Mouse (Mus musculus) ES-CJ7 (cell line): ENCODE results near the gene Olfr283.
"Not testable (repeated sequence)": the region's sequence is repeated elsewhere in the genome, so short reads cannot be mapped to it uniquely, and the experiment has no call there.

Experiments
- DNase-seq: peaks from one replicate; pipeline ENCODE4 v3.0.0; 2011; ENCODE audit warnings: low read depth, low spot score

The Olfr283 gene

DNA sequence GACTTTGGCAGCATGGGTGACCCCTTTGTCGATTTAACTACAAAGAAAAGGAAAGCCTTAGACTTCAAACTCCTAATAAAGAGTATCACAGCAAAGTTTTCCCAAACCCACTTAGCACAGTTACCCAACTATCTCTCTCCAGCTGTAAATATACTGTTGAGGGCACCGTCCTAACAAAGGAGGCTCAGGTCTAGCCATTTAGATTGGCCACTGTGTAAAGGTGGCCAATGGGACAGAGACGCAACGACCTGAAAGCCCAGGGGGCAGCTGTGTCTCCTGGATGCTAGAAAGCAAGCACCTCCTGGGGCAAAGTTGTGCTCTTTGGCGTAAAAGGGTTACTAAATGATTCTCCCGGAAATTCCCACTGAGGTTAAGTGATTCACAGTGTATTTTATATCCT lies at the start of gene Olfr283:
Gene Olfr283, minus strand, starts transcription at position 101 of the 400 bp plus-strand sequence.
- DNase-seq, result no peak

DNA sequence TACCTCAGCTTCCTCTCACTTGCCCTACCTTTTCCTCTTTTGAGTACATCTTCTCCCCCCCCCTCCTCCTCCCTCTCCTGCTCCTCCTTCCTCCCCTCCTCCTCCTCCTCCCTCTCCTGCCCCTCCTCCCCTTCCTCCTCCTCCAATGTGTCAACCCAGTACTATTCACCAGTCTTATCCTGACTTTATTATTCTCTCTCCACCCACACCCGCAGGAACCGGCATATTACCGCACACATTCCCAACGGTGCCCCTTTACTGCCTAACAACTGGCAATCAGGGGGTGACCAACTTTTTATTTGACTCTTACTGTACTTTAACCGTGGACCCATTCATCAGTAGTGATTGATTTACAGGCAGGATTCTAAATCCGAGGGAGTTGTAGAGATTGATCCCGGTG lies 44.4 kb upstream of the Olfr283 start:
- no peak for DNase-seq

DNA sequence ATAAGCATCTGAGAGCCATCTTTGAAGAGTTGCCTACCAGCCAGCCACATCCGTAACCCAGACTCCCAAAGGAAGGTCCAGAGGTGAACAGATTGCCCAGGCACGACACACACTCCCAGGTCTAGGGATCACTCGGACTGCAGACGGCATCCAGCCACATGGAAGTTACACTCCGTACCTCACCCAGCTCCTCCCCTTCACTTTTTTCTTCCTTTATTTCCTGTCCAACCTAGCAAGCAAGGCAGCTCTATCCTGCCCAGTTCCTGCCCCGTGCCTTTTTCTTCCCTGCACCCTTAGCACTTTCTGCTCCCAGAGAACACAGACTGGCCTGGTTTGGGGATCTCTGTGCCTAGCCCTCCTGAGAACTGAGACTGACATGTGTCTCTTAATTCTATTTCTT lies 44.0 kb upstream of the Olfr283 start:
- no peak for DNase-seq

DNA sequence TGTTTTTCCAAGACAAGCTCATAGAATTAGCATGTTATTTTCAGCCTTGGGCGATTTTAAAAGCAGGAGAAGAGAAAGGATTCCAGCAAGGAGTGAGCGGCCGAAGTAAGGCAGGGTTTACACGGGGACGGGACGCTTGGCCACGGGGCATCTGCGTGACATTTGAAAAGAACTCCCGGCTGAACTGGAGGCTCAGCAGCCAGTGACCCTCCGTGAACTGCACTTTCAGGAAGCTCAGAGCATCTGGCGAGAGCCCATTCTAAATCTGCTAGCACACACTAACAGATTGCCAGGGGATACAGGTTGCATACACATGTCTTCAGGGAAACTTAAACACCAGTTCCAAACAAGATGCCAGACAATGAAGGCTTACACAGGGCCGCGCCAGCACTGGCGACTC lies 43.6 kb upstream of the Olfr283 start:
- no peak for DNase-seq

DNA sequence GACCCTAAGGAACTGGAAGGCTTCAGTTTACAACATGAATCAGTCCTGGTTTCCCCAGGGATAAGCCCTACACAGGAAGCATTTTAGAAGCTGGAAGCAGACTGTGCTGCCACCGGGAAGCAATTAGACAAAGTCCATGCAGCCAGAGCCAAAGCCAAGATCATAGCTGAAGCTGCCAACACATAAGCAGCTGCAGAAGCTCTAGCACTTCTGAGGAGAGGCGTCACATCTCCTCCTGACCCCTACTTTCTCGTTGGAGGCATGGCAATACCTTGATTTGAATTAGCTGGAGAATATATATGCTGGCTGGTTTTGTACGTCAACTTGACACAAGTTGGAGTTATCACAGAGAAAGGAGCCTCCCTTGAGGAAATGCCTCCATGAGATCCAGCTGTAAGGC lies 40.2 kb upstream of the Olfr283 start:
- no peak for DNase-seq

DNA sequence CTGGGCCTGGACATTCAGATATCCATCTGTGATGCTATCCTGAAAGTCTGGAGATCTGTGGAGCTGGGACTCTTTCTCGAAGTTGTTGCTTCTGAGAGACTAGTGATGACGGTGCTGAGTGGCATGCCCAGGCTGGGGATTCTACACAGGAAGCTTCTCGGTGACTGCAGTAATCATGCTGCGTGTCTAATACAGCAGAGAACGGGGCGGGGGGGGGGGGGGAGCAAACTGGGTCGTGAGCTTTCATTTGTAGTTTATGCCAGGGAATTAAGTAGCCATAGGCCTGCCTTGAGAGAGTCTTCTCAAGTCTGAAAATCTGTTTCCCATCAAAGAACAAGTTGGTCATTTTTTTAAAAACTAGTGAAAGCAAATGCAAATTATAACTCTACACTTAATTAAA lies 37.4 kb upstream of the Olfr283 start:
- no peak for DNase-seq

DNA sequence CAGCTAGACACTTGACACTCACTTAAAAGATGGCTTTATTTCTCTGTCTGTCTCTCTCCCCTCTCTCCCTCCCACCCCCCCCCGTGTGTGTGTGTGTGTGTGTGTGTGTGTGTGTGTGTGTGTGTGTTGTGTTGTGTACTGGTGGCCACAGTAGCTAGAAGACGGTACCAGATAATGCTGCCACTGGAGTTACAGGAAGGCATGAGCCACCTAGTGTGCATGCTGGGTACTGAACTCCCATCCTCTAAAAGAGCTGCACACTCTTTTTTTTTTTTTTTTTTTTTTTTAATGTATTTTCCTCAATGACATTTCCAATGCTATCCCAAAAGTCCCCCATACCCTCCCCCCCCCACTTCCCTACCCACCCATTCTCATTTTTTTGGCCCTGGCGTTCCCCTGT lies 36.5 kb upstream of the Olfr283 start:
- peak; percentile 43 for DNase-seq

DNA sequence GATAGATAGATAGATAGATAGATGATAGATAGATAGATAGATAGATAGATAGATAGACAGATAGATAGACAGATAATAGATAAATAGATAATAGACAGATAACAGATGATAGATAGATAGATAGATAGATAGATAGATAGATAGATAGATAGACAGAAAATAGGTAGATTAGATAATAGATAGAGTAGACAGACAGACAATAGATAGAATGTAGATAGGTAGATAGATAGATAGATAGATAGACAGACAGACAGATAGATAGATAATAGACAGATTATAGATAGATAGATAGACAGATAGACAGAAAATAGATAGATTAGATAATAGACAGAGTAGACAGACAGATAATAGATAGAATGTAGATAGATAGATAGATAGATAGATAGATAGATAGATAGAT lies 36.1 kb upstream of the Olfr283 start:
- not testable (repeated sequence) for DNase-seq

DNA sequence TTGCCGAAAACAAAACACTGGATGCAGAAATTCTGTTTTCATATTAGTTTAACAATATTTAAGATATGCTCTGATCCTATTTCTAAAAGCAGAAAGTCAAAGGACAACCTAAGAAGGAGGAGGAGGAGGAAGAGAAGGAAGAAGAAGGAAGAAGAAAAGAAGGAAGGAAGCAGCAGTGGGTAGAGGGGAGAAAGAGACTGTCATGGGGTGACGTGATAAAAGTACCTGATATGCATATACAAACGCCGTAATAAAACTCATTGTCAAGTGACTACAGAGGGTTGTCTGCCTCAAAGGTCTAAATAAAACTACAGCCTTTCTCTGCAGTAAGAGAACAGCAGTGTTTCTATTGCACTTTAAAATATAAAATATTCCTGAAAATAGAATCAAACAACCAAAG lies 35.2 kb upstream of the Olfr283 start:
- no peak for DNase-seq

DNA sequence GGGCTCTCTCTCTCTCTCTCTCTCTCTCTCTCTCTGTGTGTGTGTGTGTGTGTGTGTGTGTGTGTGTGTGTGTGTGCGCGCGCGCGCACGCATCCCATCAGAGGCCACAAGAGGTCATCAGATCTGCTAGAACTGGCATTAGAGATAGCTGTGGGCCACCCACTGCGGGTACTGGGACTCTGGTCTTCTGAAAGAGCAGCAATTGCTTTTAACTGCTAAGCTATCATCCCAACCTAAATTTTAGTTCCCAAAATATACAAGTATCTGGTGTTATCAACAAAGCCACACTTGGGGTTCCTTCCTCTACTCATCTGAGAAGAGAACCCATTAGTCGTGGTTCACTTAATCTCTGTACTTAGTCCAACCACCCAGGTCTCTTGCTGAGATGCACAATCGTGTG lies 29.5 kb upstream of the Olfr283 start:
- no peak for DNase-seq

DNA sequence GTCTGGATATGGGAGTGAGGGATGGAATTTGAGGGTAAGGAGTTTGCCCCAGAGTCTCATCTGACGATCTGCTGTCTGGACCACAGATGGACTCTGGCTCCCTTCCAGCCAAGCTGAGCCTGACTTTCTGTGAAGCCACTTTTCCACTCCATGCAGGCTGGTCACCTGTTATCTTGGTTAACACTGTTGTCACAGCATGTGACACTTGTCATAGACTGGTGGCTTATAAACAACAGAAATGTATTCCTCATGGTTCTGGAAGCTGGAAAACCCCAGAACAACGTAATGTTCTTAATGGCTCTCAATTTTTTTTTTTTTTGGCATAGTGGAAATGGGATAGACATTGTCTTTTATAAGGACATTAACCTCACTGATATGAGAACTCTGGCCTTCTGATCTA lies 28.9 kb upstream of the Olfr283 start:
- DNase-seq, result no peak

DNA sequence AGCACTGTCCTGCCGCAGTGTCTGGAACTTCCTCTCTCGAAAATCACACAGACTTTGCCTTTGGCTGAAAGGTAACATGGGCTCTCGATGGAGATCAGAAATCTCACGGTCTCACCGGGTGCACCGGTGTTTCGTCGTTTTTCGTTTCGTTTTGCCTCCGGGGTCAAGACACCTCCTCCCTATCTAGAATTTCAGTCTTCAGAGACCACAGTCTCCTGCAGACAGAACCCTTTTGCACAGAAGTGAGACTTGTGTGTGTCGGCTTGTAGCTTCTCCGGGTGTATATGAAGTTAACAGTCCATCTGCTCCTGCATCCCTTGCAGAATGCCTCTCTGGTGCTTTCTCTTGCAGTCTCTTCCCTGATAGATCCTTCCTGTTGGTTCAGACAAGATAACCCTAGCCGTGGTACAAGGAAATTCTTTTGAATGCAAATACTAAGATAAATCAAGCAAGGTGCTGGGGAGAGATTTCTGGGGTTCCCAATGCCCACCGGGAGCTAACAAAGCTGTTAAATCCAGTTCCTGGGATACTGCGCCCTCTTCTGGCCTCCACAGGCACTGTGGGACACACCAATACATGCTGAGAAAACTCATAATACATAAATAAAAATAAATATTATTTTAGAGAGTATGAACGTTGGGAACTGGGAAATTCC lies 27.8 kb upstream of the Olfr283 start:
- DNase-seq, result no peak

DNA sequence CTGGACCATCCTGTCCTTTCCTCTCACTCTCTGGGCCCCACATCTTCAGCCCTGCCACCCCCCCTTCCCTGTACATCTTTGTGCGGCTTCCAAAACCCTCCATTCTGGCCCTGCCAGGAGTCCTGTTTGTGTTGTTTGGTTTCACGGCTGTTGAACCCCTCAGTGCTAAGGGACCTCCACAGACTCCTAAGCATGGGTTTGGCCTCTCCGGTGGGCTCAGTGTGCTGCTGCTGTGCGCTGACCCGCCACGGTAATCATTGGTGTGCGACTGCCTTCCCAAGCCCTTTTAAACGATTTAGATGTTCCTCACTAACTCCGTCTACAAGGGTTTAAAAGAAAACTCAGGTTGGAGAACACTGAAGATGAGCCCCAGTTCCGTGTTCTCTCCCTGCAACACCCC lies 21.6 kb upstream of the Olfr283 start:
- no peak for DNase-seq

DNA sequence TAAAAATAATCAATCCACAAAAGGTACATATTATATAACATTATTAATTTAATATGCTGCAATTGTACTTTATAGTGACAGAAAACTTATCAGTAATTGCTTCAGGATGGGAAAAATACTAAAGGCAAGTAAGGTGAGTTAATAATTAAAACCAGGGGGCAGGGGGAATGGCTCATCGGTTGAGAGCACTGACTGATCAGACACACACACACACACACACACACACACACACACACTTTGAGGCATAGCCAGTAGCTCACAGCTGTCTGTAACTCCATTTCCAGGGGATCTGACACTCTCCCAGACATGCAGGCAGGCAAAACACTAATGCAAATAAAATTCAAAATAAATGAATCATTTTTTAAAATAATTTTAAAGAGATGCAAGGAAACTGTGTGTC lies 16.4 kb upstream of the Olfr283 start:
- no peak for DNase-seq

DNA sequence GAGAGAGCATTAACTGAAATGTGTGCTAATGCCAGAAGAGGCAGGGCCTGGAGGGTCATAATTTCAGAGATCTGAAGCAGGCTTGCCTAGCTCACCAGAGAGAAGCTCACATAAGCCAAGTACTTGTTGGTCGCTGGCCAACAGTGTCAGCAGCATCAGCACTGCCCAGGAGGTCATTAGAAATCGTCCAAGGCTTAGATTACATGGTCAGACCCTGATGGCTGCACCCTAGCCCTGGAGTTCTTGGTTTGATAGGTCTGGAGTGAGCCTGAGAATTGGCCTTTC lies 11.1 kb upstream of the Olfr283 start:
- no peak for DNase-seq

DNA sequence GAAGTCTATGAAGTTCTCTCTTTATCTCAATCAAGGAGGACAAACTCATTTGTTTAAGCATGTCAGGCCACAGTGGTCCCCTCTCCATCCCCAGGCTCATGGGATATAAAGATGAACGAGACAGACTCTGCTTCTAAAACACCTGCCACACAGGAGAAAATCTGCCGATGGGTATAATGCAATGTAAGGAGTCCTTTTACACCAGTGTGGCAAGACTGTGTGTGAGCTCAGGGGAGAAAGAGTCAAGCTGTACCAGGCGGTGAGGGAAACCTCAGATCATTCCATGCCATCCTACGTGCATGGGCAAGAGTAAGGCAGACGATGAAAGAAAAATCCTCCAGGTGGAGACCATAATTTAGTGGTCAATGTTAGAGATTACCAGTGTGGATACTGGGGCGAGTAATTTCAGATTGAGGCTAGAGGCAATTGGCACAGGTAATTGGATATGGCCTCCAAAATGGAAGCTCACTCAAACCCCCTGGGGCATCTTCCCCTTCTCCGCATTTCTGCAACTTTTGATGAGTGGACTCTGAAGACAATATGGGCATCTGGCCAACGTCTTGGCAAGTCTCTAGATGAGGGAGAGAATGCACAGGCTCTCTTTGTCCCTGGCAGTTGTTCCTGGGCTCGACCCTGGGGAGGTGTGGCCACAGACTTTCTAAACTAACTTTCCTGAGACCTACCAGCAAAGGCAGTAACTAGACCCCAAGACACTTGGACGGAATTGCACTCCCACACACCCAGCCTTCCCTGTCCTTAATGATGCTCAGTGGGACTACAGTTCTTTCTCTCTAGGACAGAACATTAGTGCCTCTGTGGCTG lies 10.5 kb upstream of the Olfr283 start:
- no peak for DNase-seq

DNA sequence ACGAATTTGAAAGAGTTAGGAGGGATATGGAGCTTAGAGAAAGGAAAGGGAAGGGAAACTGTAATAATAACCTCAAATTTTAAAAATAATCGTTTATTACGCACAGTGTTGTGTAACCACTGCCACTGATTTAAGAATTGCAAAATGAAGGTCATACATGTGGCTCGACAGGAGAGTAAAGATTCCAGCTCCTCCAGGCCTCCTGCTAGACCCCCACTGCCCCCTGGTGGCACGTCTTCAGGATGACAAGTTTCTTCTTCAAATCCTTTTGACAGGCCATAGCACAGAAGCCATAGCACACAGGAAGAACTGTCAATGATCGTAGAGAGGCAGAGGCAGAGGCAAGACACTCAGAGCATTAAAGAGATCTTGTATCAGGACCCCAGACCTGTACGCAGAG lies 9.1 kb upstream of the Olfr283 start:
- DNase-seq, result peak; percentile 73

DNA sequence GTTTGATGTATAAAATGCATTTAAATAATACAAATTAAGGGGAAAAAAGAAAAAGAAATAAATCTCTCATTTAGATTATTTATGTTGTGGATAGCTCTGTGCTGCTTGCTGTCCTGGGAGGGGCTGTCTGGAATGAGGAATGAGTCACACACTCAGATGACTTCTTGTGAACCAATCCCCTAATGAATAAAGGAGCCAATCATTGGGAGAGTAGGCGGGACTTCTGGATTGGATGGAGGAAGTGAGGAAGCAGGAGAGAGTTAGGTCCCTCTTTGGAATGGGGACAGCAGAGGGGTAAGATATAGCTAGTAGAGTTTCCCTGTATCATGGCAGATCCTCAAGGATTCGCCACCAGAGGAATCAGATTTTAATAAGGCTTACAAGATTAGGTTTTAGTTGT lies 6.9 kb upstream of the Olfr283 start:
- DNase-seq, result peak; percentile 48

DNA sequence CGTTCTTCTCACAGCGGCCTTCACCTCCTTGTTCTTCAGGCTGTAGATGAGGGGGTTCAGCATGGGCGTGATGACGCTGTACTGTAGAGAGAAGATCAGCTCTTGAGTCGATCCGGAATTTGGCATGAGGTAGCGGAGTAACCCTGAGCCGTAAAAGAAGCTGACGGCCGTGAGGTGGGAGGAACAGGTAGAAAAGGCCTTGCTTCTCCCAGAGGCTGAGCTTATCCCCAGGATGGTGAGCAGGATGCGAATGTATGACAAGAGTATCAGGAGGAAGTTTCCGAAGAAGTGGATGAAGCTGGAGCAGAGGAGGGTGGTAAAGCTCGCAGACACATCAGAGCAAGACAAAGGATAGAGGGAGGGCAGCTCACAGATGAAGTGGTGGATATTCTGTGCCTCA lies 2.5 kb downstream of the Olfr283 start:
- DNase-seq, result no peak

DNA sequence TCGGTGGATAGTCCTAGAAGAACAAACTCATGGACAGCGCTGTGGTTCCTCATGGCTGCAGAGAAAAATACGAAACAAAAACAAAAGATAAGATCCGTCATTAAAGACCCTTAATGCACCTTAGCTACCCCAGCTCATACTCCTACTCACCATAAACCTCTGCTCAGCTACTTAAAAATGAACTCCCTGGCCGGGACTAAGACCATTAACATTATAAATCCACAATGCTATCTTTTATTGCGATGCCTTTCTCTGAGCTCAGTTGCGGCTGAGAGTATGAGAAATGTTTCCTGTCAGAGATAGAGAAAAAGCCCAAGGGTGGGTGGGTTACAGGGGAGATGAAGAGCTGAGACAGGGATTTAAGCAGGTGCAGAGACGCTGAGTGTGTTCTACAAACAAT lies 39.9 kb downstream of the Olfr283 start, which contains the start of gene Olfr284:
Gene Olfr284, minus strand, starts transcription at position 101 of the 400 bp plus-strand sequence.
- DNase-seq, result no peak
